In genomic region chrX:37076651-37077050, GRCm38 (mm10) we compare ENCODE assay signal across 25 mouse cellular contexts. TPM values are rescaled to one million over a fixed set of nuclear protein-coding genes. Genes with fewer than 3 reads are reported as not detected.
DNase-seq lines count a peak whose midpoint lies in the region; TF ChIP-seq lines count a peak whose summit lies in the region.
"Had no signal": no experiment of that assay in that cellular context is flagged by ENCODE, and none has a peak within 500 bp of the region (broad histone marks: within the 10 kb centered on the region; RNA-seq: fewer than 3 reads in every experiment).

No protein-coding gene starts in this region.

- peak; percentile 9 for DNase-seq in heart, adult 11 months
- DNase-seq in heart, postnatal 14 days = no peak
- DNase-seq in lung, postnatal 36 days = peak; percentile 23
- DNase-seq in lung, postnatal 10 days = no peak
- DNase-seq in ES-E14 (ENCODE audit: low read depth, low spot score) (no peak), ZHBTc4 (ENCODE audit: low read depth, low spot score) (peak; percentile 84)
- DNase-seq in right cerebral cortex, postnatal 25 days = no peak
- DNase-seq in spleen, adult 12 weeks (ENCODE audit: low spot score) = no peak
- DNase-seq: adrenal gland, adult 2 months; adrenal gland, postnatal 10 days; adrenal gland, postnatal 25 days; cerebellum, adult 11 months; cerebellum, adult 18-20 months; cerebellum, adult 8-10 months; cerebellum, adult 9-11 months; cerebellum, postnatal 14 days; cerebellum, postnatal 36 days; embryo, embryonic 11 days had no signal

- H3K4me3 ChIP-seq in ES-E14 (ENCODE audit: insufficient read depth in 1 of 2, low read depth in 1 of 2, low read length in 2 of 2, poor library complexity in 1 of 2, severe bottlenecking in 1 of 2) = no peak overlapping the region
- H3K4me3 ChIP-seq: embryonic facial prominence, embryonic 12.5 days; embryonic facial prominence, embryonic 15.5 days; erythroblast, embryonic 14.5 days; forebrain, embryonic 10.5 days; forebrain, embryonic 12.5 days had no signal

- H3K9me3 ChIP-seq in ES-E14 (ENCODE audit: control insufficient read depth, insufficient read depth, low read depth, low read length) = no peaks in the 10 kb centered on the region
- H3K9me3 ChIP-seq: embryonic facial prominence, embryonic 12.5 days; embryonic facial prominence, embryonic 15.5 days; forebrain, embryonic 10.5 days; forebrain, embryonic 12.5 days had no signal

- intact Hi-C loops in heart, postnatal 14 days (cut with DNase I) = loop anchor here (10.0 kb wide), 1 partner anchor 312 kb away; no protein-coding TSS in a partner anchor

- no peak overlapping the region for H3K9ac ChIP-seq in ES-E14 (ENCODE audit: insufficient read depth, low read depth, low read length, poor library complexity, severe bottlenecking)
- H3K9ac ChIP-seq: embryonic facial prominence, embryonic 12.5 days; embryonic facial prominence, embryonic 15.5 days; forebrain, embryonic 12.5 days had no signal

- peak overlapping the region; percentile 40; the same call in 1 of the 2 replicates for H3K27ac ChIP-seq in ES-E14 (ENCODE audit: insufficient read depth, low read depth, low read length, poor library complexity, severe bottlenecking)
- H3K27ac ChIP-seq: embryonic facial prominence, embryonic 12.5 days; embryonic facial prominence, embryonic 15.5 days; forebrain, embryonic 10.5 days; forebrain, embryonic 12.5 days had no signal

- no peaks in the 10 kb centered on the region for H3K4me1 ChIP-seq in ES-E14 (ENCODE audit: control insufficient read depth in 2 of 2, insufficient read depth in 2 of 2, low read length in 2 of 2, poor library complexity in 1 of 2)
- H3K4me1 ChIP-seq: embryonic facial prominence, embryonic 12.5 days; embryonic facial prominence, embryonic 15.5 days; forebrain, embryonic 10.5 days; forebrain, embryonic 12.5 days had no signal

- in situ Hi-C loops in ES-E14 (cut with MboI; ENCODE audit: low sequenced_read_pairs in 2 of 2, unreplicated experiment in 2 of 2) = no loop called here

- peaks cover 5% of the 10 kb centered on the region; the same call in 1 of the 2 replicates for H3K36me3 ChIP-seq in ES-E14 (ENCODE audit: control insufficient read depth, insufficient read depth, low read length, poor library complexity, severe bottlenecking)

TF ChIP-seq in ES-E14, 5 proteins besides CTCF, POLR2A, EP300 and RAD21:
- TF ChIP-seq CHD2 (IDR thresholded peaks at IDR 0.05; ENCODE audit: low read depth, low read length) (no peak), ZC3H11A (IDR thresholded peaks at IDR 0.05; ENCODE audit: borderline replicate concordance, low read depth, low read length) (no peak), HCFC1 (IDR thresholded peaks at IDR 0.05; ENCODE audit: borderline replicate concordance, insufficient read depth, low read length) (no peak), ZNF384 (IDR thresholded peaks at IDR 0.05; ENCODE audit: low read depth, low read length) (no peak), MAFK (IDR thresholded peaks at IDR 0.05; ENCODE audit: insufficient read depth, low read depth, low read length) (no peak)

RNA-seq across cellular contexts. Expression of gene Rpl39, which starts 8.6 kb away (rescaled TPM):
- total RNA-seq in heart, postnatal 14 days (2021) = 100 to 1,000 TPM; 332 to 382 TPM
- total RNA-seq in ES-E14 (2012; rRNA removed) = 1,536 and 1,684 TPM in 2 replicates

RNA-seq across cellular contexts. Expression of gene Sowahd, which starts 28.0 kb away (rescaled TPM):
- not detected for total RNA-seq in heart, postnatal 14 days (2021)
- not detected in 2 replicates for total RNA-seq in ES-E14 (2012; rRNA removed)
- total RNA-seq: adrenal gland, postnatal 25 days; common myeloid progenitor, adult 5-6 weeks; MEL had no signal

RNA-seq across cellular contexts. Expression of gene Upf3b, which starts 33.5 kb away (rescaled TPM):
- 10 to 100 TPM in 1 of 2 experiments, 1 to 10 TPM in 1; 6.7 to 10.2 TPM for total RNA-seq in heart, postnatal 14 days (2021)
- 15.0 and 18.8 TPM in 2 replicates for total RNA-seq in ES-E14 (2012; rRNA removed)

RNA-seq across cellular contexts. Expression of gene Nkap, which starts 49.9 kb away (rescaled TPM):
- 10 to 100 TPM in 1 of 2 experiments, 1 to 10 TPM in 1; 9.3 to 11.2 TPM for total RNA-seq in heart, postnatal 14 days (2021)
- 8.2 and 10.9 TPM in 2 replicates for total RNA-seq in ES-E14 (2012; rRNA removed)

Comparison
In these comparisons a context has a peak if more than half of its experiments do, and no peak if none do; other contexts are left out.
1. DNase-seq: peak in heart, adult 11 months (single experiment), lung, postnatal 36 days (single experiment) and ZHBTc4 (single experiment); none in heart, postnatal 14 days (0 of 2), lung, postnatal 10 days (single experiment), ES-E14 (single experiment), right cerebral cortex, postnatal 25 days (single experiment) and spleen, adult 12 weeks (single experiment).